Mouse (Mus musculus) stomach, postnatal 0 days (tissue): ENCODE measurements around the gene Irgc1.

Experiments
- CTCF ChIP-seq: IDR thresholded peaks from 2 replicates; pipeline ENCODE4 v1.5.1; 2016; ENCODE audit warnings: antibody characterized with exemption, low read depth, mild to moderate bottlenecking, moderate library complexity
- EP300 ChIP-seq: optimal IDR thresholded peaks from 2 replicates; pipeline ENCODE3; 2016; ENCODE audit warnings: antibody characterized with exemption

GRCm38 (mm10) chr7:24501492-24501891 is 49.4 kb upstream of the Irgc1 start:
- TF ChIP-seq CTCF (peak; percentile 63), EP300 (no peak)
